Mouse (Mus musculus): ENCODE measurements around the gene Por.
A peak's percentile ranks its signal among the peaks of the same experiment; 100 is the strongest.

The Por gene

GRCm38 (mm10) chr5:135669741-135670275 is at the start of gene Por:
Gene Por (plus strand): TSS chr5:135670033.
- peak; percentile 60 for DNase-seq

- DNase-seq: no peak
Observed at GRCm38 (mm10) chr5:135620526-135620925, 49.3 kb upstream of the Por start.

- no peak for DNase-seq
Observed at GRCm38 (mm10) chr5:135621725-135622124, 48.1 kb upstream of the Por start.

GRCm38 (mm10) chr5:135623006-135623563 is 46.7 kb upstream of the Por start:
- no peak for DNase-seq

- DNase-seq: no peak
Observed at GRCm38 (mm10) chr5:135628916-135629315, 40.9 kb upstream of the Por start.

GRCm38 (mm10) chr5:135629401-135629800 is 40.4 kb upstream of the Por start:
- DNase-seq: no peak

- peak; percentile 69 for DNase-seq
Observed at GRCm38 (mm10) chr5:135630598-135630997, 39.2 kb upstream of the Por start.

GRCm38 (mm10) chr5:135632117-135632796 is 37.6 kb upstream of the Por start, which contains the start of gene Rhbdd2:
Gene Rhbdd2 (plus strand): TSS chr5:135632618.
- peak; percentile 98 for DNase-seq

- no peak for DNase-seq
Observed at GRCm38 (mm10) chr5:135632797-135633144, 37.1 kb upstream of the Por start.

- DNase-seq: no peak
Observed at GRCm38 (mm10) chr5:135639760-135640458, 29.9 kb upstream of the Por start.

GRCm38 (mm10) chr5:135640459-135640789 is 29.4 kb upstream of the Por start:
- DNase-seq: no peak

GRCm38 (mm10) chr5:135641028-135641427 is 28.8 kb upstream of the Por start:
- no peak for DNase-seq

GRCm38 (mm10) chr5:135642686-135643551 is 26.9 kb upstream of the Por start:
- DNase-seq: no peak

- no peak for DNase-seq
Observed at GRCm38 (mm10) chr5:135643552-135643842, 26.3 kb upstream of the Por start.

GRCm38 (mm10) chr5:135643869-135644268 is 26.0 kb upstream of the Por start:
- DNase-seq: no peak

GRCm38 (mm10) chr5:135645330-135645729 is 24.5 kb upstream of the Por start:
- DNase-seq: no peak

GRCm38 (mm10) chr5:135646038-135646437 is 23.8 kb upstream of the Por start:
- no peak for DNase-seq

- DNase-seq: no peak
Observed at GRCm38 (mm10) chr5:135648461-135649308, 21.1 kb upstream of the Por start.

GRCm38 (mm10) chr5:135649309-135649633 is 20.6 kb upstream of the Por start:
- no peak for DNase-seq

GRCm38 (mm10) chr5:135651536-135651935 is 18.3 kb upstream of the Por start:
- no peak for DNase-seq

- no peak for DNase-seq
Observed at GRCm38 (mm10) chr5:135653209-135653608, 16.6 kb upstream of the Por start.

- no peak for DNase-seq
Observed at GRCm38 (mm10) chr5:135656046-135656445, 13.8 kb upstream of the Por start.
